Mouse (Mus musculus) adrenal gland, postnatal 10 days (tissue): ENCODE data around the gene Gpr87. TPM values are rescaled to one million over a fixed set of nuclear protein-coding genes. Genes with fewer than 3 reads are reported as not detected.

ENCODE experiments used
- DNase-seq: peaks from one replicate; pipeline ENCODE4 v3.0.0; 2021; ENCODE audit warnings: mixed read lengths
- total RNA-seq, 2 experiments: library from RNA; stranded (reverse); gene quantifications; 2 replicates each; pipeline ENCODE4 v1.2.3; 2021

The Gpr87 gene
- total RNA-seq, 2 experiments from 2014 or later: not detected

- DNase-seq: no peak
These were observed 55.9 kb downstream of the Gpr87 start for GRCm38 (mm10) chr3:59138946-59139468.

GRCm38 (mm10) chr3:59135911-59136653 lies 58.8 kb downstream of the Gpr87 start:
- DNase-seq: no peak

- DNase-seq: no peak
These were observed 61.7 kb downstream of the Gpr87 start for GRCm38 (mm10) chr3:59133189-59133588.

GRCm38 (mm10) chr3:59131966-59132365 lies 62.9 kb downstream of the Gpr87 start:
- DNase-seq: no peak

- no peak for DNase-seq
These were observed 63.8 kb downstream of the Gpr87 start for GRCm38 (mm10) chr3:59131081-59131480.

GRCm38 (mm10) chr3:59130431-59130830 lies 64.5 kb downstream of the Gpr87 start:
- DNase-seq: peak; percentile 67

GRCm38 (mm10) chr3:59129547-59129946 lies 65.4 kb downstream of the Gpr87 start:
- DNase-seq: no peak

Other genes with a start within 250 kb of the Gpr87 start
- 10 to 100 TPM; 11.2 to 14.4 TPM for gene Med12l, start 189.3 kb downstream of the Gpr87 start, total RNA-seq
- gene Gpr171, start 93.3 kb downstream of the Gpr87 start, total RNA-seq: under 1 TPM; 0.76 to 0.87 TPM
- gene P2ry14, start 41.5 kb downstream of the Gpr87 start, total RNA-seq: 10 to 100 TPM; 10.7 to 11.4 TPM
- 1 to 10 TPM; 1.7 TPM for gene P2ry13, start 15.8 kb upstream of the Gpr87 start, total RNA-seq
- 1 to 10 TPM; 3.3 to 3.5 TPM for gene P2ry12, start 67.8 kb upstream of the Gpr87 start, total RNA-seq
- gene Igsf10, start 149.3 kb upstream of the Gpr87 start, total RNA-seq: 1 to 10 TPM; 9.0 to 9.2 TPM